Mouse (Mus musculus): ENCODE measurements around the gene Trak2. TPM values are rescaled to one million over a fixed set of nuclear protein-coding genes. Genes with fewer than 3 reads are reported as not detected.

Trak2 gene
- polyA plus RNA-seq, 1 experiment from 2014 or later, result 29.6 TPM

- H3K4me3 ChIP-seq (ENCODE audit: control insufficient read depth in 1 of 2, insufficient read depth in 1 of 2, low read depth in 1 of 2, low read length in 2 of 2), result no peak overlapping the region
- ATAC-seq (ENCODE audit: insufficient number of reproducible peaks, insufficient read depth, low FRiP score, low read depth), result no peak
- no peak overlapping the region for H3K4me2 ChIP-seq (ENCODE audit: low read length)
- H3K4me1 ChIP-seq (ENCODE audit: control insufficient read depth in 2 of 2, insufficient read depth in 2 of 2, low read length in 2 of 2), result peaks cover 11 to 33% of the 10 kb centered on the region in 2 experiments
- H3K36me3 ChIP-seq (ENCODE audit: control insufficient read depth, insufficient read depth, low read length), result peaks cover 19% of the 10 kb centered on the region
- 84% methylated on average over 7 of the region's 7 CpGs for WGBS
- H3K9me3 ChIP-seq (ENCODE audit: control insufficient read depth, low read length), result no peaks in the 10 kb centered on the region
- no peaks in the 10 kb centered on the region for H3K27me3 ChIP-seq (ENCODE audit: control insufficient read depth, insufficient read depth, low read length)
- H3K27ac ChIP-seq (replicated peaks in 1 of 2; ENCODE audit: control insufficient read depth in 1 of 2, insufficient read depth in 1 of 2, low read depth in 2 of 2, low read length in 2 of 2), result no peak overlapping the region; a peak in 1 of 4 replicates
- no peak overlapping the region for H3K9ac ChIP-seq (ENCODE audit: low read length)
Measured at GRCm38 (mm10) chr1:58945960-58946670, 27.1 kb downstream of the Trak2 start.

- no peak overlapping the region; a peak in 1 of 4 replicates for H3K27ac ChIP-seq (replicated peaks in 1 of 2; ENCODE audit: control insufficient read depth in 1 of 2, insufficient read depth in 1 of 2, low read depth in 2 of 2, low read length in 2 of 2)
- no peak overlapping the region for H3K4me3 ChIP-seq (ENCODE audit: control insufficient read depth in 1 of 2, insufficient read depth in 1 of 2, low read depth in 1 of 2, low read length in 2 of 2)
- no peaks in the 10 kb centered on the region for H3K27me3 ChIP-seq (ENCODE audit: control insufficient read depth, insufficient read depth, low read length)
- no peaks in the 10 kb centered on the region for H3K9me3 ChIP-seq (ENCODE audit: control insufficient read depth, low read length)
- H3K36me3 ChIP-seq (ENCODE audit: control insufficient read depth, insufficient read depth, low read length), result peaks cover 19% of the 10 kb centered on the region
- 73% methylated on average over 2 of the region's 2 CpGs for WGBS
- no peak overlapping the region for H3K9ac ChIP-seq (ENCODE audit: low read length)
- no peak; the same call in 1 of the 2 replicates for ATAC-seq (ENCODE audit: insufficient number of reproducible peaks, insufficient read depth, low FRiP score, low read depth)
- H3K4me2 ChIP-seq (ENCODE audit: low read length), result no peak overlapping the region
- peaks cover 7 to 27% of the 10 kb centered on the region in 2 experiments for H3K4me1 ChIP-seq (ENCODE audit: control insufficient read depth in 2 of 2, insufficient read depth in 2 of 2, low read length in 2 of 2)
Measured at GRCm38 (mm10) chr1:58945523-58945922, 27.7 kb downstream of the Trak2 start.

GRCm38 (mm10) chr1:58937606-58938099 is 35.6 kb downstream of the Trak2 start:
- Histone ChIP-seq H3K27ac (replicated peaks in 1 of 2; ENCODE audit: control insufficient read depth in 1 of 2, insufficient read depth in 1 of 2, low read depth in 2 of 2, low read length in 2 of 2) (no peak overlapping the region), H3K4me1 (ENCODE audit: control insufficient read depth in 2 of 2, insufficient read depth in 2 of 2, low read length in 2 of 2) (0 out of 4 replicates have a peak, but pooled peaks cover 0 to 11% of the 10 kb centered on the region in 2 experiments), H3K27me3 (ENCODE audit: control insufficient read depth, insufficient read depth, low read length) (no peaks in the 10 kb centered on the region), H3K36me3 (ENCODE audit: control insufficient read depth, insufficient read depth, low read length) (peaks cover 9% of the 10 kb centered on the region), H3K9ac (ENCODE audit: low read length) (no peak overlapping the region), H3K9me3 (ENCODE audit: control insufficient read depth, low read length) (no peaks in the 10 kb centered on the region), H3K4me2 (ENCODE audit: low read length) (no peak overlapping the region), H3K4me3 (ENCODE audit: control insufficient read depth in 1 of 2, insufficient read depth in 1 of 2, low read depth in 1 of 2, low read length in 2 of 2) (no peak overlapping the region)
- 91% methylated on average over 9 of the region's 9 CpGs for WGBS
- ATAC-seq (ENCODE audit: insufficient number of reproducible peaks, insufficient read depth, low FRiP score, low read depth), result no peak

GRCm38 (mm10) chr1:58936746-58937605 is 36.3 kb downstream of the Trak2 start:
- H3K9ac ChIP-seq (ENCODE audit: low read length), result no peak overlapping the region
- no peaks in the 10 kb centered on the region for H3K27me3 ChIP-seq (ENCODE audit: control insufficient read depth, insufficient read depth, low read length)
- peaks cover 9% of the 10 kb centered on the region for H3K36me3 ChIP-seq (ENCODE audit: control insufficient read depth, insufficient read depth, low read length)
- no peak overlapping the region for H3K27ac ChIP-seq (replicated peaks in 1 of 2; ENCODE audit: control insufficient read depth in 1 of 2, insufficient read depth in 1 of 2, low read depth in 2 of 2, low read length in 2 of 2)
- no peak overlapping the region for H3K4me2 ChIP-seq (ENCODE audit: low read length)
- 0 out of 4 replicates have a peak, but pooled peaks cover 0 to 11% of the 10 kb centered on the region in 2 experiments for H3K4me1 ChIP-seq (ENCODE audit: control insufficient read depth in 2 of 2, insufficient read depth in 2 of 2, low read length in 2 of 2)
- WGBS, result 81% methylated on average over 10 of the region's 10 CpGs
- no peak for ATAC-seq (ENCODE audit: insufficient number of reproducible peaks, insufficient read depth, low FRiP score, low read depth)
- no peak overlapping the region for H3K4me3 ChIP-seq (ENCODE audit: control insufficient read depth in 1 of 2, insufficient read depth in 1 of 2, low read depth in 1 of 2, low read length in 2 of 2)
- no peaks in the 10 kb centered on the region for H3K9me3 ChIP-seq (ENCODE audit: control insufficient read depth, low read length)

GRCm38 (mm10) chr1:58926664-58927063 is 46.6 kb downstream of the Trak2 start:
- H3K4me1 ChIP-seq (ENCODE audit: control insufficient read depth in 2 of 2, insufficient read depth in 2 of 2, low read length in 2 of 2), result no peaks in the 10 kb centered on the region
- H3K9ac ChIP-seq (ENCODE audit: low read length), result no peak overlapping the region
- no peaks in the 10 kb centered on the region for H3K27me3 ChIP-seq (ENCODE audit: control insufficient read depth, insufficient read depth, low read length)
- H3K9me3 ChIP-seq (ENCODE audit: control insufficient read depth, low read length), result no peaks in the 10 kb centered on the region
- H3K36me3 ChIP-seq (ENCODE audit: control insufficient read depth, insufficient read depth, low read length), result peaks cover 30% of the 10 kb centered on the region
- ATAC-seq (ENCODE audit: insufficient number of reproducible peaks, insufficient read depth, low FRiP score, low read depth), result no peak
- WGBS, result 93% methylated on average over 5 of the region's 5 CpGs
- no peak overlapping the region for H3K4me3 ChIP-seq (ENCODE audit: control insufficient read depth in 1 of 2, insufficient read depth in 1 of 2, low read depth in 1 of 2, low read length in 2 of 2)
- H3K27ac ChIP-seq (replicated peaks in 1 of 2; ENCODE audit: control insufficient read depth in 1 of 2, insufficient read depth in 1 of 2, low read depth in 2 of 2, low read length in 2 of 2), result no peak overlapping the region
- H3K4me2 ChIP-seq (ENCODE audit: low read length), result no peak overlapping the region

- no peak overlapping the region for H3K9ac ChIP-seq (ENCODE audit: low read length)
- H3K27me3 ChIP-seq (ENCODE audit: control insufficient read depth, insufficient read depth, low read length), result no peaks in the 10 kb centered on the region
- H3K4me1 ChIP-seq (ENCODE audit: control insufficient read depth in 2 of 2, insufficient read depth in 2 of 2, low read length in 2 of 2), result no peaks in the 10 kb centered on the region
- peaks cover 97% of the 10 kb centered on the region for H3K36me3 ChIP-seq (ENCODE audit: control insufficient read depth, insufficient read depth, low read length)
- H3K27ac ChIP-seq (replicated peaks in 1 of 2; ENCODE audit: control insufficient read depth in 1 of 2, insufficient read depth in 1 of 2, low read depth in 2 of 2, low read length in 2 of 2), result no peak overlapping the region
- no peaks in the 10 kb centered on the region for H3K9me3 ChIP-seq (ENCODE audit: control insufficient read depth, low read length)
- no peak overlapping the region for H3K4me2 ChIP-seq (ENCODE audit: low read length)
- WGBS, result 80% methylated on average over 6 of the region's 6 CpGs
- H3K4me3 ChIP-seq (ENCODE audit: control insufficient read depth in 1 of 2, insufficient read depth in 1 of 2, low read depth in 1 of 2, low read length in 2 of 2), result no peak overlapping the region
- no peak for ATAC-seq (ENCODE audit: insufficient number of reproducible peaks, insufficient read depth, low FRiP score, low read depth)
Measured at GRCm38 (mm10) chr1:58917566-58917965, 55.7 kb downstream of the Trak2 start.

- Histone ChIP-seq H3K9me3 (ENCODE audit: control insufficient read depth, low read length) (no peaks in the 10 kb centered on the region), H3K27ac (replicated peaks in 1 of 2; ENCODE audit: control insufficient read depth in 1 of 2, insufficient read depth in 1 of 2, low read depth in 2 of 2, low read length in 2 of 2) (no peak overlapping the region), H3K36me3 (ENCODE audit: control insufficient read depth, insufficient read depth, low read length) (peaks cover 97% of the 10 kb centered on the region), H3K4me1 (ENCODE audit: control insufficient read depth in 2 of 2, insufficient read depth in 2 of 2, low read length in 2 of 2) (no peaks in the 10 kb centered on the region), H3K27me3 (ENCODE audit: control insufficient read depth, insufficient read depth, low read length) (no peaks in the 10 kb centered on the region), H3K9ac (ENCODE audit: low read length) (no peak overlapping the region), H3K4me3 (ENCODE audit: control insufficient read depth in 1 of 2, insufficient read depth in 1 of 2, low read depth in 1 of 2, low read length in 2 of 2) (no peak overlapping the region), H3K4me2 (ENCODE audit: low read length) (no peak overlapping the region)
- no peak for ATAC-seq (ENCODE audit: insufficient number of reproducible peaks, insufficient read depth, low FRiP score, low read depth)
- 90% methylated on average over 12 of the region's 12 CpGs for WGBS
Measured at GRCm38 (mm10) chr1:58909636-58910272, 63.5 kb downstream of the Trak2 start.

All from heart, embryonic 14.5 days (tissue).